Mouse (Mus musculus) lung, adult 2 months (tissue): Measurements from ENCODE around the gene Asb16.

ENCODE experiments used
- CTCF ChIP-seq: fragments of 200-500 bp; IDR thresholded peaks from 2 replicates; pipeline ENCODE4 v1.5.1; 2011; ENCODE audit warnings: mild to moderate bottlenecking, low read length, control low read depth; ENCODE audit not compliant: insufficient read depth
- POLR2A ChIP-seq: fragments of 200-500 bp; IDR thresholded peaks from 2 replicates; pipeline ENCODE4 v1.6.1; 2011; ENCODE audit warnings: low read depth, mild to moderate bottlenecking, control low read depth, low read length, borderline replicate concordance; ENCODE audit errors: extremely low read depth

DNA sequence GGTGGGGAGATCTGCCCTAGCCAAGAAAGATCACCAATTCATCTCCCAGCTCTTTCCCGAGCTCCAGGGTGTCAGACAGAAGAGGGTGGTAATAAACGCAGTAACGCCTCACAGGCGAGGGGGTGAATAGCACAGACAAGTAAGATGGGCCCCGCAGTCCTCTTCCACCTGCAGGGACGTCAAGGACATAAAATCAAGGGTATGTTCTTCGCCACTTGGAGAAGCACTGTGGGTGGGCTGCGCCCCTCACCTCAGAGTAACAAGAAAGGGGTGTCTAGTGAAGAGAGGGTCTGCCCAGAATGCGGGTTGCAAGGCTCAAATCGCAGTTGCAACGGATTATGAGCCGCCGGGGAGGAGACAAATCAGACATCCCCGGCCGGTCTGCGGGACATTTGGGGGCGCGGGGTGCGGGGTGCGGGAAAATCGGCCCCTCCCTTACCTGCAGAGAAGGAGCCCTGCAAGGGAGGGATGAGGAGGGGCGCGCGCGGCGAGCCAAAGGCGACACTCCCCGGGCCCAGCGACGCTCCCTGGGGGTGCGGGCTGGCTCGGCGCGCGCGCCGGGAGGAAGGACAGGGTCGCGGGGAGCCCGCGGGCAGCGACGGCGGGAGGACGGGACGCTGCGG is 39.1 kb upstream of the Asb16 start:
- TF ChIP-seq POLR2A (no peak), CTCF (no peak)
